Mouse (Mus musculus) embryonic fibroblast, embryonic 13.5 days (primary cell): ENCODE measurements around the gene Vps13d.

Experiments used
- CTCF ChIP-seq: IDR thresholded peaks from 2 replicates; pipeline ENCODE4 v1.5.1; 2011; ENCODE audit warnings: mild to moderate bottlenecking, control low read depth, low read length, moderate library complexity, borderline replicate concordance; ENCODE audit not compliant: insufficient read depth
- POLR2A ChIP-seq: IDR thresholded peaks from 2 replicates; pipeline ENCODE4 v1.6.1; 2011; ENCODE audit warnings: low read depth, mild to moderate bottlenecking, control low read depth, low read length, moderate library complexity

DNA sequence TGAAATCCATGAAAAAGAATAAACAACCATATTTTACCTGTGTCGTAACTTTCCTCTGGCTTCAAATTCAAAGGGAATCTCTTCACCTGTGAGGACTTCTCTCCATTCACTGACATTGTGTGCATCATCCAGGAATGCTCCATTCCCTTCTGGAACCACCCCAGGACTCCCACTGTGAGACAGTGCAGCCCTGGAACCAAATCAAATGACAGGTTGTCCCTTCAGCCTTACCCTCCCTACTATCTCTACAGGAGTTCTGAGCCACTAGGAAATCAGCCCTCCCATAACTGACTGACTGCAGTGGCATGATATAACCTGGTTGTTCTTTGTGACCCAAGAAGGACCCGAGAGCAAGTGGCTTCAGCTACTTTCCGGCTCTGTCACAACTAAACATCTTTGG is 96.8 kb downstream of the Vps13d start:
- TF ChIP-seq POLR2A: no peak
- no peak for TF ChIP-seq CTCF
